Mouse (Mus musculus) cerebellum, adult 2 months (tissue): ENCODE data around the gene Uba52. TPM values are rescaled to one million over a fixed set of nuclear protein-coding genes. Genes with fewer than 3 reads are reported as not detected.

ENCODE experiments used
- DNase-seq, 2 experiments: peaks; one replicate each; pipeline ENCODE4 v3.0.0; 2021
- H3K27ac ChIP-seq: fragments of 200-500 bp; 2 replicates; pipeline ENCODE4 v1.5.1; 2012; ENCODE audit warnings: low read length, control low read depth, inconsistent platforms; ENCODE audit not compliant: insufficient read depth
- H3K27me3 ChIP-seq: fragments of 200-500 bp; 2 replicates; pipeline ENCODE4 v1.6.1; 2012; ENCODE audit warnings: inconsistent platforms, mild to moderate bottlenecking, low read length, moderate library complexity; ENCODE audit not compliant: control insufficient read depth, insufficient read depth
- H3K4me1 ChIP-seq: fragments of 200-500 bp; 2 replicates; pipeline ENCODE4 v1.6.1; 2011; ENCODE audit warnings: low read length; ENCODE audit not compliant: control insufficient read depth, insufficient read depth
- H3K4me3 ChIP-seq: fragments of 200-500 bp; replicated peaks from 2 replicates; pipeline ENCODE3; 2011; ENCODE audit warnings: mild to moderate bottlenecking, low read depth, low read length, control low read depth; ENCODE audit not compliant: insufficient read depth
- CTCF ChIP-seq: fragments of 200-500 bp; IDR thresholded peaks from 2 replicates; pipeline ENCODE4 v1.5.1; 2011; ENCODE audit warnings: low read depth, mild to moderate bottlenecking, control low read depth, low read length, moderate library complexity, borderline replicate concordance; ENCODE audit not compliant: insufficient read depth
- POLR2A ChIP-seq: fragments of 200-500 bp; IDR thresholded peaks from 2 replicates; pipeline ENCODE4 v1.6.1; 2011; ENCODE audit warnings: low read length, control low read depth, borderline replicate concordance; ENCODE audit not compliant: insufficient read depth
- WGBS: fragments of 180-500 bp; shearing (Covaris S2); methylation state at CpG from one replicate; pipeline ENCODE4 v1.1.7; 2018; 5-methylcytosine and 5-hydroxymethylcytosine counted together
- polyA plus RNA-seq: library from polyadenylated mRNA; depleted of rRNA; stranded (reverse); fragments of >200 nt; gene quantifications from 2 replicates; pipeline ENCODE4 v1.2.3, GENCODE M21; 2012

Uba52 gene
- polyA plus RNA-seq, 1 experiment = 977 TPM

DNA sequence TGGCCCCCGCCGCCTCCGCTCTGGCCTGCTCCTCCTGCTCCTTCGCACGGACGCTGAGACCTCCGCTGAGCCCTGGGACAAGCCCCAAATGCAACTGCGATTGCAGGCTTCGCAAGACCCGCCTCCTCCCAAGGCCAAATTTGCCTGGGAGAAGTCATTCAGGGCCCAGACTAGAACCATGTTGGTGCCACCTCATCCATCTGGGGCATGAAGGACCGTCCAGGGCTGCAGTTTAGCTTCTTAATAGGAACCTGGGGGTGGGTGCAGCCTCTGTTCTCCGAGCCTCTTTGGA, 14.9 kb downstream of the Uba52 start:
- Histone ChIP-seq H3K4me3 (no peak overlapping the region), H3K27me3 (peaks cover 1% of the 10 kb centered on the region; the same call in 1 of the 2 replicates), H3K27ac (no peak overlapping the region), H3K4me1 (peaks cover 9% of the 10 kb centered on the region; the same call in 1 of the 2 replicates)
- WGBS = 52% methylated on average over 12 of the region's 12 CpGs
- no peak for TF ChIP-seq CTCF
- TF ChIP-seq POLR2A = no peak
- no peak for DNase-seq

DNA sequence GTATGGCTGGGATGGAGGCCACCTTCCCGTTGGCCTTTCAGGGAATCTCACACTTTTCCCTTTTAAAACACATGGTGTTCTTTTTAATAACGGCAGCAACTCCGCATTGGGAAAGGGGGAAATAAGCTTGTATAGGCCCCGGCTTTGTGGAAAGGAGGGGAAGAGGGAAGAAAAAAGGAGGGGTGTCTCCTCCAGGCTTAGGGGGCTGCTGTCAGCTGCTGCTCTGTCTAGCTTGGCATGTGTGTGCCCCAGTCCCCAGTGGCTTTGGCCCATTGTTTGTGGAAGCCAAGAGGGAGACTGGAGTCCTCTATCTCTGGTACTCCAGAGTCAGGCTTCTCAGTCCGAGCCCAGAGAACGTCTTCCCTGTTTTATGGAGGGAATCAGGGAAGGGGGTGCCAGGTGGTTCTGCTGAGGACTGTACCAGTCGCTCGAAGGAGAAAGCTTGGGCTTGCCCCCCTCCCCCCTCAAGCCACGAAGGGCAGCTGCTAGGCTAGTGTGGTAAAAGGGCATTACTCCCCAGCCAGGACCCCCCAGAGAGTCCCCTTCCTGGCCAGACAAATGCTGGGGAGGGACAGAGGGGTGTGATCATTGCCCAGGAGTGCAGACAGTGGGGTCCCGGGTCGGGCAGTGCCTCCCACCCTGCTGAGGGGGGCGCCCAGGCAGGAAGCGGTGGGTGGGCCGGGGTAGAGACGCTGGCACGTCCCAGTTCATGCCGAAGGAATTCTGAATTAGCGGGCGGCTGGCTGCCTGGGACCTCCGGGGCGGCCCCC, 15.4 kb downstream of the Uba52 start:
- no peak for TF ChIP-seq POLR2A
- peaks cover 1% of the 10 kb centered on the region; the same call in 1 of the 2 replicates for H3K27me3 ChIP-seq
- no peak overlapping the region for H3K27ac ChIP-seq
- no peak overlapping the region for H3K4me3 ChIP-seq
- DNase-seq = no peak
- 38% methylated on average over 19 of the region's 21 CpGs for WGBS
- peaks cover 9% of the 10 kb centered on the region; the same call in 1 of the 2 replicates for H3K4me1 ChIP-seq

DNA sequence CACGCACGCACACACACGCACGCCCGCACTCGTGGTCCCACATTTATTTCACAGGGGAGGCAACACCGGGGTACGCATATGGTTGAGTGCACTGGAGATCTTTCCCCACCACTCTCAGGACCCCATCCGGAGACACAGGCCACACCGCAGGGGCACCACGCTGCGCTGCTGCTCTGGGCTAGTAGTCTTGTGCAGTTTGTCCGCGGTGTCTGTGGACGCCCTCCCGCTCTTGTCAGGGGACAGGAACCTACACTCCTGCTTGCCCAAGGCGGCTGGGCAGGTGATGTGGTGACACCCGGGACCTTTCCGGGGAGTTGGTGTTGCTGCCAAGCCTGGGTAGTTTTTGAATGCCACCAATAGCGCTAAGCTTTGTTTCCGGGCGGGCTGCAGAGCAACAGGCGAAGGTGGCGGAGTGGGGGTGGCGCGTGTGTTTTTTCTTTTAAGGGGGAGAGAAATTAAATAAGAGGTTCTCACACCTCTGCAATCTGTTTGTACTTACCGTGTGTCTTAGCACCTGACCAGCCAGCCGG, 16.1 kb downstream of the Uba52 start:
- H3K4me1 ChIP-seq = peaks cover 9% of the 10 kb centered on the region; the same call in 1 of the 2 replicates
- no peak overlapping the region for H3K4me3 ChIP-seq
- no peak for DNase-seq
- WGBS = 20% methylated on average over 28 of the region's 28 CpGs
- H3K27ac ChIP-seq = no peak overlapping the region
- TF ChIP-seq POLR2A = no peak
- no peak for TF ChIP-seq CTCF
- H3K27me3 ChIP-seq = peaks cover 1% of the 10 kb centered on the region; the same call in 1 of the 2 replicates

DNA sequence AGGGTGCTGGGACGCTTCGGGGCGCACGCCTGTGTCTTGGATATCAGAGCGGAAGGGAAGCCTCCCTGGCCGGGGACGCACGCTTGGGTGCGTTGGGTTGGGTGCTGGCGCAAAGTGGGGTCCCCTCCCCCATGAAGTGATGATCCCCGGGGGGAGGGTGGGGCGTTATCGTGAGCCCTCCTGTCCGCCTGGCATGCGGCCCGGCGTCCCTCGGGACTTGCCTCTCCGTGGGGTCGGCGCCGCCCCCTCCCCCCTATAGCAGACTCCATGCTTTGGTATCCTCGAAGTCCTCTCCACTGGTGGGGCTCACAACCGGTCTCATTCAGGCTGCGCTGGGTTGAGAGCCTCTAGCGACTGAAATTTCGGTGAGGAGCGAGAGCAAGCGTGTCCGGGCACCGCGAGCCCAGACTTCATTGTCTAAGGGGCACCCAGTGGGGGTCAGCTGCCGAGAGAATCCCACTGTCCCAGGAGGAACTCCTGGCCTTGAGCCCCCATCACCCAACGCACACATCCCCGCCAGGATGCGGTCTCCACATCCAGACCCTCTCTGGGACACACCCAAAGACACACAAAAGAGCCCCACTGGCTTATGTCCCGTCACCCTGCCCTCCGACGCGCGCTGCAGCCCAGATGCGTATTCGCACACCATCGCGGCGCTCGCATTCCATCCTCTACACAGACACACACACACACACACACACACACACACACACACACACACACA, 16.7 kb downstream of the Uba52 start:
- no peak for TF ChIP-seq CTCF
- no peak for TF ChIP-seq POLR2A
- no peak for DNase-seq
- Histone ChIP-seq H3K4me3 (no peak overlapping the region), H3K27me3 (peaks cover 1% of the 10 kb centered on the region; the same call in 1 of the 2 replicates), H3K27ac (no peak overlapping the region), H3K4me1 (peaks cover 13% of the 10 kb centered on the region)
- 2% methylated on average over 47 of the region's 47 CpGs for WGBS

DNA sequence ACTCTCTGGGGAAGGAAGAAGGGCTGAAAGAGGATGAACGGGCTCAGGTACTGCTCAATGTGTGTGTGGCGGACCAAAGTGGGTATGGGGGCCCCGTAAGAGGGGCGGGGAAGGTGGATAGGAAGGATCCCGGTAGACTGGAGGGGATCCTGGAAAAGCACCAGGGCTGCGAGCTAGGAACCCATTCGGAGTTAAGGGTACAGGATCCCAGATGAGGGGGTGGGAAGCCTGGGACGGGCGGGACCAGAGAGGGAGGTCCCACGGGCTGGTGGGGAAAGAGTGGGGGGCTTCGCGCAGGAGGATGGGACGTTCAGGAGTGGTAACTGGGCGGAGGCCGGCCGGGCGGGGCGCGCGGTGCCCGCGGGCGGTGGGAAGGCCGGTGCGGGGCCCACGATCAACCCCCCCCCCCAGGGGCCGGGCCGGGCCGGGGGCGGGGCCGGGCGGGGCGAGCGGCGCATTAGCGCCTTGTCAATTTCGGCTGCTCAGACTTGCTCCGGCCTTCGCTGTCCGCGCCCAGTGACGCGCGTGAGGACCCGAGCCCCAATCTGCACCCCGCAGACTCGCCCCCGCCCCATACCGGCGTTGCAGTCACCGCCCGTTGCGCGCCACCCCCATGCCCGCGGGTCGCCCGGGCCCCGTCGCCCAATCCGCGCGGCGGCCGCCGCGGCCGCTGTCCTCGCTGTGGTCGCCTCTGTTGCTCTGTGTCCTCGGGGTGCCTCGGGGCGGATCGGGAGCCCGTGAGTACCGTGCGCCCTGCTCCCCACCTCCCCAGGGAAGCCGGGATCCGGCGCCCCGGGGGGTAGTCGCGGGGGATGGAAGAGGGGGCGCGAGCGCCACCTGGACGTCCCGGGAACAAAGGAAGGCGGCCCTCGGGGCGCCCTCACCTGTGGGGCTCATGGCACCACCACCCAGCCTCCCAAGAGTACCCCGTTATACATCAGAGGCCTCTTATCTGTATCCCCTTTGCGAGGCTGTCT, 17.6 kb downstream of the Uba52 start, which contains the start of gene Crlf1:
Gene Crlf1, plus strand, starts transcription at position 495 of the 977 bp plus-strand sequence.
- 2% methylated on average over 86 of the region's 93 CpGs for WGBS
- Histone ChIP-seq H3K27ac (no peak within 1 kb of the TSS), H3K4me1 (peaks cover 16% of the 10 kb centered on the region), H3K27me3 (peaks cover 1% of the 10 kb centered on the region; the same call in 1 of the 2 replicates), H3K4me3 (peak within 1 kb of the TSS; percentile 2)
- TF ChIP-seq POLR2A = no peak
- no peak for TF ChIP-seq CTCF
- DNase-seq = peak in 1 of 2 experiments; percentile 26

DNA sequence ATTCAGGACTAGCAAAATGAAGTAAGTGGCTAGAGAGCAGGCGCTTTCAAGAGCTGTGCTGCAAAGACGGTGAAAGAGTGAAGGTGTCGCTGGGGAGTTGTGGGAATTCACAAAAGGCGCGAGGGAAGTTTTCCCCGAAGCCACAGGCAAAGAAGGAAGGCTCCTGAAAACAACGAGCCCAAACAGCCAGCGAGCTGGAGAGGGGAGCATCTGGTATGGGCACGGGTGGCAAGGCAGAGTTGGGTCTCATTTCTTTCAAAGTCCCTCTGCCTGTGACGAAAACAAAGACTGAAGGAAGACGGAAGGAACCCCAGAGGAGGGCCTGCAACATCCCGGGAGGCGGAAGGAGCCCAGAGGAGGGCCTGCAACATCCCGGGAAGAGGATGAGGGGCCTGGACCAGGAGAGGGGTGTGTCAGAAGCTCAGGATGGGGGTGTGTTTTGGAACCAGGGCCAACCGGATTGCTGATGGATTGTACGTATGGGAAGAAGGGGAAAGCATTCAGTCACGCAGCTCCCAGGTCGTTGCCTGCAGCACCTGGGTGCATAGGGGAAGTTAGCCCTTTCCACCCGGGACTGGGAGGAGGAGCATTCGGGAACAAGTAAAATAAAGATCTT, 19.6 kb downstream of the Uba52 start:
- H3K27ac ChIP-seq = no peak overlapping the region
- peaks cover 1% of the 10 kb centered on the region; the same call in 1 of the 2 replicates for H3K27me3 ChIP-seq
- 41% methylated on average over 20 of the region's 20 CpGs for WGBS
- no peak overlapping the region for H3K4me3 ChIP-seq
- peaks cover 16% of the 10 kb centered on the region for H3K4me1 ChIP-seq
- no peak for DNase-seq
- TF ChIP-seq POLR2A (no peak), CTCF (no peak)
